Mouse (Mus musculus) testis, adult 2 months (tissue): Measurements from ENCODE around the gene Ccdc87. TPM values are rescaled to one million over a fixed set of nuclear protein-coding genes. Genes with fewer than 3 reads are reported as not detected.
"Not testable (repeated sequence)": the region's sequence is repeated elsewhere in the genome, so short reads cannot be mapped to it uniquely, and the experiment has no call there.

Experiments used
- H3K27ac ChIP-seq: fragments of 200-500 bp; 2 replicates; pipeline ENCODE4 v1.5.1; 2012; ENCODE audit warnings: low read depth, low read length; ENCODE audit not compliant: control insufficient read depth, insufficient read depth
- H3K27me3 ChIP-seq: fragments of 200-500 bp; 2 replicates; pipeline ENCODE4 v1.6.1; 2012; ENCODE audit warnings: mild to moderate bottlenecking, low read length, moderate library complexity; ENCODE audit not compliant: control insufficient read depth, insufficient read depth
- H3K36me3 ChIP-seq: fragments of 200-500 bp; 2 replicates; pipeline ENCODE4 v1.6.1; 2012; ENCODE audit warnings: mild to moderate bottlenecking, low read length; ENCODE audit not compliant: control insufficient read depth, insufficient read depth
- H3K4me1 ChIP-seq: fragments of 200-500 bp; 2 replicates; pipeline ENCODE4 v1.6.1; 2012; ENCODE audit warnings: low read length; ENCODE audit not compliant: control insufficient read depth, insufficient read depth
- H3K4me3 ChIP-seq: fragments of 200-500 bp; 2 replicates; pipeline ENCODE4 v1.5.1; 2012; ENCODE audit warnings: low read depth, mild to moderate bottlenecking, low read length, moderate library complexity, mixed read lengths; ENCODE audit not compliant: control insufficient read depth
- CTCF ChIP-seq: fragments of 200-500 bp; IDR thresholded peaks from 2 replicates; pipeline ENCODE4 v1.5.1; 2012; ENCODE audit warnings: low read depth, mild to moderate bottlenecking, inconsistent platforms, low read length, moderate library complexity; ENCODE audit not compliant: control insufficient read depth, insufficient read depth, insufficient replicate concordance
- POLR2A ChIP-seq: fragments of 200-500 bp; IDR thresholded peaks from 2 replicates; pipeline ENCODE4 v1.6.1; 2012; ENCODE audit warnings: low read depth, mild to moderate bottlenecking, inconsistent platforms, low read length, moderate library complexity; ENCODE audit not compliant: control insufficient read depth
- polyA plus RNA-seq: library from polyadenylated mRNA; depleted of rRNA; stranded (reverse); fragments of >200 nt; gene quantifications from 2 replicates; pipeline ENCODE4 v1.2.3, GENCODE M21; 2012

The Ccdc87 gene
- polyA plus RNA-seq, 1 experiment = 39.4 TPM

DNA sequence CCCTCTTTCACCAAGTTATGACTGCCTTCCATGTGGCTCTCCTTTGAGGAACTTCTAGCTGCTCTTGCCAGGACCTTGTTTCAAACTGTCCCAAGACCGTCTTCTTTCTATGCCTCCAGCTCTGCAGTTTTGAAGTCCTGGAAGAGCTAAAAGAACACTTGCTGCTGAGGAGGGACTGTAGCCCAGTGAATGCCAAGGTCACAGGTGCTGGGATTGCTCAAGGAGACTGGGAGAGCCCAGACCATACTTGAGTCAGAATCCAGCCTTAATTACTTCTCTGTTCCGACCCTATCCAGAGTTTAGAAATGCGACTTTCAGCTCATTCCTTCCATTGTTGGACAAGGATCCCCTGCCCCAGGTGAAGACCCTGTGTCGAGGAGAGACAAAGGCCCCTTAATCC is 16.8 kb downstream of the Ccdc87 start:
- Histone ChIP-seq H3K36me3 (no peaks in the 10 kb centered on the region), H3K27me3 (no peaks in the 10 kb centered on the region), H3K4me1 (peaks cover 20% of the 10 kb centered on the region), H3K4me3 (no peak overlapping the region), H3K27ac (0 out of 2 replicates have a peak overlapping the region, but pooled peaks have one; percentile 41)
- TF ChIP-seq POLR2A = no peak; the same call in 1 of the 2 replicates
- TF ChIP-seq CTCF = no peak

DNA sequence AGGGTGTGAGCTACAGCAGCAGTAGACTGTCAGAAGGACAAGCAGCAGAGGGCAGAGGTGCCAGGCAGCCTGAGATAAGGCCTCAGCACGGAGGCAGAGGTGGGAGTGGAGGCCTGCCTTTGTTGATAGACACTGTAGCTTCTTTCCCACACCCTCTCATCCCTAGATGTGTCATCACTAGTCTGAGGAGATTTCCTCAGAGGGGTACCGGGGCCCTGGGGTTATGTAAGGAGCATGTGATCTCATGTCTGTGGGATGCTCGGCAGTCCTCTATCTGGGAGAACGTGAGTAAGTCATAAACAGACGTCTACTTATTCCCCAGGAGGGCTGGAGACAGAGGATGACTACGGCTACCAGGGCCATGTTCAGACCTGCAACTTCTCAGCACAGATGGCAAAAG is 19.9 kb downstream of the Ccdc87 start:
- no peak for TF ChIP-seq POLR2A
- TF ChIP-seq CTCF = no peak
- Histone ChIP-seq H3K4me3 (no peak overlapping the region), H3K4me1 (peaks cover 20% of the 10 kb centered on the region), H3K36me3 (no peaks in the 10 kb centered on the region), H3K27me3 (no peaks in the 10 kb centered on the region), H3K27ac (no peak overlapping the region)

DNA sequence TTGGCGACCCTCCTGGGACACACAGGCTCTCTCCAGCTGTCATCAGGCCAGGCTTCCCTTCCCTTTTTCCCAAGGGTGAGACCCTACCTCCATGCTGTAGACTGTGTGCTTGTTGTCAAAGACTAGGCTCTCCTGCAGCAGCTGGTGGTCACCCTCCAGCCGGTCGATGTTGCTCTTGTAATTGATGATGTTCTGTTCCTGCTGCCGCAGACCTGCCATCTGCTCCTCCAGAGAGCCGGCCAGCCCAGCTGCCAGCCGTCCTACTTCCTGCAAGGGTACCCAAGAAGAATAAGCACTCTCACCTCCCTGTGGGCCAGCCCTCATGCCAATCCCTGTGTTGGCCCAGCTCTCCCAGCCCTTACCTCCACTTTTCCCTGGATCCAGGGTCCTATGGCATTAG is 23.9 kb downstream of the Ccdc87 start:
- Histone ChIP-seq H3K27ac (no peak overlapping the region), H3K27me3 (no peaks in the 10 kb centered on the region), H3K4me3 (no peak overlapping the region), H3K36me3 (no peaks in the 10 kb centered on the region), H3K4me1 (peaks cover 6% of the 10 kb centered on the region)
- TF ChIP-seq CTCF = no peak
- TF ChIP-seq POLR2A = no peak

DNA sequence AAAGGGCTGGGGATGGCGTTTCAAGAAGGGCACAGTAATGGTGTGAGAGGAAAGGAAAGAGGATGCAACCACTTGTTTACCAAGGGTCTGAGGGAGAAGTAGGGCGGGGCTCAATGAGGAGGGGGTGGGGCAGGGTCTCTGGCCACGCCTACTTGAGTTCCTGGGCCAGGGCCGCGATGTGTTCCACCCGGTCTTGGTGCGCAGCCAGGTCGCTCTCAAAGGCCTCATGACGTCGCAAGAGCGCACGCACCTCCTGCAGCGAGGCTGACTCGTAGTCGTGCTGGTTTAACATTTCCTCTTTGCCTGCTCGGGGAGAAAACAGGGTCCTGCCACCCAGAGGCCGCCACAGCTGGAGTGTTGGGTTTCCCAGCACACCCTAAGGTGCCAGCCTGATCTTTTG is 26.0 kb downstream of the Ccdc87 start:
- Histone ChIP-seq H3K36me3 (no peaks in the 10 kb centered on the region), H3K27ac (no peak overlapping the region), H3K27me3 (no peaks in the 10 kb centered on the region), H3K4me1 (peaks cover 6% of the 10 kb centered on the region), H3K4me3 (peak overlapping the region; percentile 34)
- TF ChIP-seq POLR2A (no peak; the same call in 1 of the 2 replicates), CTCF (no peak)

DNA sequence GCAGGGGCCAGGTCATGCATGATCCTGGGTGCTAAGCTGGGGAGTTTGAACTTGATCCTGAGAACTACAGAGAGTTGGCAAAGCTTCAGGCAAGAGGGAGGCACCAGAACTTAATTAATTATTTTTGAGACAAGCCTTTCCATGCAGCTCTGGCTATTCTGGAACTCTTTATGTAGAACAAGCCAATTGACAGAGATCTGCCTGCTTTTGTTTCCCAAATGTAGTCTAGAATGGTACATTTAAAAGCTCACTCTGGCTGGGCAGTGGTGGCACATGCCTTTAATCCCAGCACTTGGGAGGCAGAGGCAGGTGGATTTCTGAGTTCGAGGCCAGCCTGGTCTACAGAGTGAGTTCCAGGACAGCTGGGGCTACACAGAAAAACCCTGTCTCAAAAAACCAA is 35.4 kb downstream of the Ccdc87 start:
- H3K27me3 ChIP-seq, H3K4me3 ChIP-seq: not testable (repeated sequence)

DNA sequence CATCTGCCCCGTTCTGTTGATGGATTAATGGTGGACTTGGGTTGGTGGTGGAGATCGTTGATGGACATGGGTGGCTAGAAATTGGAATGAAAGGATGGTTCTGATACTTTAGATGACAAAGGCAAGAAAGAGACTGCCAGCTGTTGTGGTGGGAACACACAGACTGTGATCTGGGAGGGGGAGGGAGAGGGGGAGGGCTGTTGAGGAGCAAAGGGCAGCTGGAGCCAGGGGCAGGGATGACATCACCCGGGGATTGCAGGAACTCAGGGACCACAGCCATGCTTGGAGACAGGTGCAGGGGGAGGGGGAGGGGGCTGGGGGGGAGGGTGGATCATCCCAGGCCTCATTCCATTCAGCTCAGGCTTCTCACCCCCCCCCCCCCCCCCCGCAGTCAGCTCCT is 37.1 kb downstream of the Ccdc87 start:
- Histone ChIP-seq H3K27ac (no peak overlapping the region), H3K4me3 (no peak overlapping the region), H3K27me3 (no peaks in the 10 kb centered on the region), H3K4me1 (peaks cover 10% of the 10 kb centered on the region), H3K36me3 (no peaks in the 10 kb centered on the region)
- TF ChIP-seq POLR2A = no peak
- TF ChIP-seq CTCF = no peak

More for the DNA sequence above, 35.4 kb downstream of the Ccdc87 start:
- H3K36me3 ChIP-seq, H3K4me1 ChIP-seq, H3K27ac ChIP-seq: not testable (repeated sequence)

DNA sequence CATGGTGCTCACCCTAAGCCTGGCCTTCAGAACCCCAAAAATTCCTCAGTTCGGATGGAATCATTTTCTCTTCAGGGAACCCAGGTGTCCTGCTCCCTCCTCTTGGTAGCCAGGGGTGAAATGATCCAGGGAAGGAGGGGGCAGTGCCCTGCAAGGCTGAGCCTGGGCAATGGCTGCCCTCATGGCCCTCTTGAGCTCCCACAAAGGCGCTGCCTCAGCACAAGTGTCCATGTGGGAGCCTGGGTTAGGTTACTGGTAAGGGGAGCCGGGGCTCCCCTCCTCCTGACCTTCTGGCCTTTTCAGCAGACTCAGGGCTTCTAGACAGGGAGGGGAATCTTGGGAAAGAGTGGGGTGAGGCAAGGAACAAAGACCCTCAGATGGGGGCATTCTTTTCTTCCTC is 37.6 kb downstream of the Ccdc87 start:
- Histone ChIP-seq H3K27ac (no peak overlapping the region), H3K4me3 (no peak overlapping the region; the same call in 1 of the 2 replicates)

DNA sequence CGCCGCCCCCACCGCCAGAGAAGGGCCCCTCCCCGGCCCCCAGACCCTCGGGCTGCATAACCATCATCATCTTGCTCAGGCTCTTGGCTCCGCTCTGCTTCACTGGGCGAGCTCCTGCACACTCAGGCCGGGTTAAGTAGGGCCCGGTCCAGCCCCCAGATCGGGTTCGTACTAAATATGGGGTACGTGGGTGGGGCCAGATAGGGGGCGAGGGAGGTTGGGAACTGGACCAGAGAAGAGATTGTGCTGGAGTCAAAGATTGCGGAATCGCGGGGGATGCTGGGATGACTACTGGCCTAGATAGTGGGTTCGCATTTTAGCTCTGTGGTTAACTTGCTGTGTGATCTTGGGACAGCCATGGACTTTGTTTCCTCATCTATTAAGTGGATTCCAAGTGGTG is 38.6 kb downstream of the Ccdc87 start, which contains the start of gene Actn3:
Actn3 (minus strand) TSS at position 125 of the 400 bp plus-strand sequence.
- Histone ChIP-seq H3K4me1 (peaks cover 10% of the 10 kb centered on the region), H3K4me3 (peak within 1 kb of the TSS; percentile 99), H3K27ac (peak within 1 kb of the TSS; percentile 77), H3K36me3 (no peaks in the 10 kb centered on the region), H3K27me3 (no peaks in the 10 kb centered on the region)
- TF ChIP-seq POLR2A (no peak), CTCF (no peak)

More for the DNA sequence above, 37.6 kb downstream of the Ccdc87 start:
- TF ChIP-seq POLR2A = no peak
- TF ChIP-seq CTCF = no peak
- Histone ChIP-seq H3K36me3 (no peaks in the 10 kb centered on the region), H3K27me3 (no peaks in the 10 kb centered on the region), H3K4me1 (peaks cover 10% of the 10 kb centered on the region)
